Mouse (Mus musculus): ENCODE measurements around the gene Pkd1.
A peak's percentile ranks its signal among the peaks of the same experiment; 100 is the strongest.

Gene Pkd1

DNA sequence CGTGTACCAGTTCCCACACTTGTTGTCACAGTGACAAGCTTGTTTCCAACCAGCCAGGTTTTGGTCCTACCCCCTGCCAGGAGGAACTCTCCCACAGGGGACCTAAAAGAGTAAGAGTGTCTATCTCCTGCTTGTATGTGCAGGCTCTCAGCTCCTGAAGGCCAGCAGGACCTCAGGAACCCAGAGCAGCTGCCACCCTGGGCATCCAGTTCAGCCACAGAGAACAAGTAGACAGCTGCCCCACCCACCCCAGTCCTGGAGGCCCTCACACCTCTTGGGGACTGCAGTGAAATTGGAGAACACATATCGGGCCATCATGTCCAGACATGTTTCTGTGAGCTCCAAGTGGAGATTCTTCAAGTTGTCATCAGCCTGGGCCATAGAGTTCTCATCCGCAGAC is 54.9 kb downstream of the Pkd1 start:
- DNase-seq (ENCODE audit: low read depth, low spot score) = no peak

DNA sequence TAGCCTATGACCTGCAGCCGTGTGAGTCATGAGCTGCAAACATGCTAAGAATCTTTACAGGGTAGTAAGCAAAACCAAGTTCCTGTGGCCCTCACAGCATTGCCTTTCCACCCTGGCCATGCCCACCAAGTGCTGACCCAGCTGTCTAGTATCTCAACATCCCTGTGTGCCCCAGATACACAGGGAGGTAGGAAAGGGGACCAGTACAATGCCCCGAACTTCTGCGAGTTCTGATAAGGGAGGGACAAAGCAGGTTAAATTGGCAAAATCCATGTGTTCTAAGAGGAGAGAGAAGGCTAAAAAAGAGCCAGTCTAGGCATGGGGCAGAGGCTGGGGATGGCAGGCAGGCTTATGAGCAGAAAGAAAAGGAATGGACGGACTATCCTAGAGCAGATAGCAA is 58.7 kb downstream of the Pkd1 start:
- no peak for DNase-seq (ENCODE audit: low read depth, low spot score)

DNA sequence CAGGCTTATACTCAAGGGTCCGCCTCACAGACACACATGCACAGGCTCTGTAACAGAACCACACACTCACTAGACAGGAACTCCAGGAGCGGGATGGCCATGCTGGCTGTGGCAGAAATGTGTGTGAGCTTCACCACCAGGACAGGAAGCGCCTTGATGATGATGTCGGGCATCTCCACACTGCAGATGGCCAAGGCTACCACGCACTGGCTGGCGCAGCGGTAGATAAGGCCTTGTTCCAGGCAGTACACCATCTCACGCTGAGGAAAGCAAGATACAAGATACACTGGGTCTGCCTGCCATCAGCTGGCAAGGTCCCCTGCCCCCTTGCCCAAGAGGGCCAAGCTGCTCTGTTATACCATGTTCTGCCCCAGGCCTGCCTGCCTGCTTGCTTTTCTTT is 59.2 kb downstream of the Pkd1 start:
- no peak for DNase-seq (ENCODE audit: low read depth, low spot score)

DNA sequence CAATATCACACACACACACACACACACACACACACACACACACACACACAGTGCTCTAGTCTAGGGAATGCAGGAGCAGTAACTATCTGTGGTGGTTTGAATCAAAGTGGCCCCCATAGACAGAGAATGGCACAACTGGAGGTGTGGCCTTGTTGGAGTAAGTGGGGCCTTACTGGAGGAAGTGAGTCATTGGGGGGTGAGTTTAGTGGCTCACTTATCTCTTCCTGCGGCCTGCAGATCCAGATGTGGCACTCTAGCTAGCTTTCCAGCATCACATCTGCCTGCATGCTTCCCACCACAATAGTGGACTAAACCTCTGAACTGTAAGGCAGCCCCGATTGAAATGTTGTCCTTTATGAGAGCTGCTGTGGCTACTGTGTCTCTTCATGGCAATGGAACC is 61.1 kb downstream of the Pkd1 start:
- DNase-seq (ENCODE audit: low read depth, low spot score) = no peak

DNA sequence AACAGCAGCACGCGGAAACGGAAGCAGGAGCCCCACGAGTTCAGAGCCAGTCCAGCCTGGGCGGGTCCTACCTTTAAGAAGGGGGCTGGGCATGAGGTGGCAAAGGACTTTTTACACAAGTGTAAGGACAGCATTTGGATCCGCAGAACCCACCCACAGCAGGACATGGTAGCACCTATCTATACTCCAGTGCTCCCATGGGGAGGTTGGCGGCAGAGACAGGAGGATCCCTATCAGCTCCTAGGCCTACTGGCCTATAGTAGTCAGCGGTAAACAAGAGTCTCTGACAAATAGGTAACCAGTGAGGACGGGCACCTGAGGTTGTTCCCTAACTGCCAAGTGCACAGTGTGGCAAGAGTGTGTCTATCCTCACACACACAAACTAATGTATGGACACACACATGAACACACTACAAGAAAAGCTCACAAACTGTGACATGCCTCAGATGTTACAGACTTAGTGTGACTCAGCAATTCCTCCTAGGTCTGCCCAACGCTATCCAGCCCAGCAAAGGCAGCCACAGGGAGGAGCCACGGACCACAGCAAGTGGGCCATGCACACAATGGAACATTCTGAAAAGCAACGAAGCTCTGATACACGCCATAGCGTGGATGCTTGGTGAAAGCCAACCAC is 68.0 kb downstream of the Pkd1 start:
- DNase-seq (ENCODE audit: low read depth, low spot score) = no peak

DNA sequence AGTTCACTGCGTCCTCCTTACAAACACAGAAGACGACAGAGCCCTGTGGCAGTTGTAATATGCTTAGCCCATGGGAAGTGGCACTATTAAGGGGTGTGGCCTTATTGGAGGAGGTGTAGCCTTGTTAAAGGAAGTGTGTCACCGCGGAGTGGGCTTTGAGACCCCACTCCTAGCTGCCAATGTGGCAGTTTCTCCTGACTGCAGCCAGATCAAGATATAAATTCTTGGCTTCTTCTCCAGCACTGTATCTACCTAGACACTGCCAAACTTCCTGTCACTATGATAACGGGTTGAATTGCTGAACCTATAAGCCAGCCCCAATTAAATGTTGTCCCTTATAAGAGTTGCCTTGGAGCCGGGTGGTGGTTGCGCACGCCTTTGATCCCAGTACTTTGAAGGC is 75.8 kb downstream of the Pkd1 start:
- no peak for DNase-seq (ENCODE audit: low read depth, low spot score)

DNA sequence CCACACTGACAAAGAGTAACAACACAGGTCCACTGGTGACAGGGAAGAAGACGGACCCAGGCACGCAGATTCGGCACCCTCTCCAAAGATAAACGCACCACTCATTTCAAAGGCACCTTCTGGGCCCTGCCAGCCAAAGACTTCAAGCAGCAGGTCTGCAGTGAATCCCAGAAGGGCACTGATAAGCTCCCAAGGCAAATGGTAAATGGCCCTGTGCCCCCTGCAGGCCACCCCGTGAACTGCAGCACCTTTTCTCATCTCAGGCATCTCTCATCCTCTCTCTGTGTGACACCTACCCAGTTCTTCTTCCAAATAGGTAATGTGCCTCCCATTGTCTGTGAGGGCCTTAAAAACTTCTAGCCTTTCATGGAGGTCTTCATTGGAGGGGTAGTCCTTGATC is 79.0 kb downstream of the Pkd1 start:
- DNase-seq (ENCODE audit: low read depth, low spot score) = peak; percentile 80

DNA sequence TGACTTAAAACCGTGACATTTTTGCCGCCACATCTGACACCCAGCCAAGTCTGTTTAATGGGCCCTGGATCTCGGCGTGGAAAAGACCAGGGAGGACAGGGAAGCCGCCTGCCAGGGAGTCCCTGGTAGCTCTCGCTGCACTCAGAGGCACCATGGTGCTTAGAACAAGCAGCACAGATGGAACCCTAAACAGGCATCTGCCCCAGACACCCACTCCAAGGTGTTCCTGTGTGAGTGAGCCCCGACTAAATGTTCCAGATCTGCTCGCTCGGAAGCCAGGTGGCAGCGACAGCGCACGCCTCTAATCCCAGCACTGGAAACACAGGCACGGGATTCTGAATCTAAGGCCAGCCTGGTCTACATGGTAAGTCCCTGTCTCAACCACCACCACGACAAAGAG is 80.4 kb downstream of the Pkd1 start:
- DNase-seq (ENCODE audit: low read depth, low spot score) = peak; percentile 82

DNA sequence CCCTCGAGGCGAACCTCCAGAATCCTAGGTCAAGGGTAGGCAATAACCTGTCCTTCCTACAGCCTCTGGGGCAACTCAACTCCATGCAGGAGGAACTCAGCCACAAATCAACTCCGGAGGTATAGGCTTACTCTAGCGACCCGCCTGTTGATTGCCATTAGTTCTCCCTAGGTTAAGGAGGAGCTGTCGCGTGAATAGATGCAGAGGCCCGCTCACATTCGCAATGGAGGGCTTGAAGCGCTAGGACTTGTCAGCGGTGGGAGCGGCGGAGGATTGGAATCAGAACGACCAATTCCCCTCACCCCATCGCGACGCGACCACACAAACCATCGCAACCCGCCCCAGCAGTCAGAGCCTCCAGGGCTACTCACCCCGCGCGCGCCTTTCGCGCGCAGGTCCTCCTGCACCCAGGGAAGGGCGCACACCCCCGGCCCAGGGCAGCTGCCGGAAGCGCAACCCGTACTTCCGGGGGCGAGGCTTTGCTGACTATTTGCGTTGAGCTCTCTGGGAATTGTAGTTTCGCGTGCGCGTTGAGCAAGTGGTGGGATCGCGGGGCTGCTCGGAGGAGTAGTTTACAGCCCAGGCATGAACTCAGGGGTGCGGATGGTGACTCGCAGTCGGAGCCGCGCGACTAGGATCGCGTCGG is 82.7 kb downstream of the Pkd1 start, which contains the start of the genes Tsc2 and Nthl1:
Tsc2 (minus strand) TSS at position 464 of the 646 bp plus-strand sequence.
Nthl1 (plus strand) TSS at position 514 of the 646 bp plus-strand sequence.
- peak; percentile 93 for DNase-seq (ENCODE audit: low read depth, low spot score)

DNA sequence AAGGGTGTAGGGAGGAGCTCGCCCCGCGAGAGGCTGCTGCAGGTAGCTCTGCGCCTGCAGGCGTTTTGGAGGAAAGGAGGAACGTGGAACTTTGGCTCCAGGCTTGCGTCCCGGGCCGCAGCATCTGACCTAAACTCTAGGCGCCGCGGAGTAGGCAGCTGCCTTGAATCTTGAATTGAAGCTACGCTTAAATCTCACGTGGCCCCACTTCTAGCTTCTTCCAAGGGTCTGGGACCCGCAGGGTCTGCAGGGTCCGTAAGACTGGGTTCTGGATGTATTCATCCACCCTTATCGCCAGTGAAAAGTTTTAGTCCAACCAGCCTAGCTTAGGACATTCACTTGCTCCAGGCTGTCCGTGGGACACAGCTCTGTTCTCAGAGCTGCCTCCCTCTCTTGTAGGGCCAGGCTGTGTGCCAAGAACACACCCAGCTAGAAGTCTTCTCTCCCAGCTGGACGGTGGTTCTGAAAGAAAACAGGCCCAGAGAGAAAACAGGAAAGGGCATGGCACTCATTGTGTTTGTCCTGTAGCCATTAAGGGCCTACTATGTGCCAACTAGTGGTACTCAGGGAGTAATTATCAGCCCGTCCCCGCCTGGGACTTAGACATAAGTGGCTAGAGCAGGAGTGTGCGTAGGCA is 83.3 kb downstream of the Pkd1 start:
- DNase-seq (ENCODE audit: low read depth, low spot score) = peak; percentile 59

DNA sequence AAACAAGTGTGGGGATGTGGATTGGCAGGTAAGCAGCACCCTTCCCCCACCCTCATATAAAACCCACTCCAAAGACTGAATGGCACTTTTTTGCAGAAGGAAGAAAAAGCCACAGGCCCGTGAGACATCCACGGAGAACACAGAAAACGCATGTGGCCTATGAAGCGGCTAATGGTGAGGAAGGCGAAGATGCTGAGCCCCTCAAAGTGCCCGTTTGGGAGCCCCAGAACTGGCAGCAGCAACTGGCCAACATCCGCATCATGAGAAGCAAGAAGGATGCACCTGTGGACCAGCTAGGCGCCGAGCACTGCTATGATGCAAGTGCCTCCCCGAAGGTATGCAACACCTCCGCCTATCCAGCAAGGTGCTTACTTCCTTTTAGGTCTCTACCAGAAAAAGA is 84.2 kb downstream of the Pkd1 start:
- DNase-seq (ENCODE audit: low read depth, low spot score) = no peak

DNA sequence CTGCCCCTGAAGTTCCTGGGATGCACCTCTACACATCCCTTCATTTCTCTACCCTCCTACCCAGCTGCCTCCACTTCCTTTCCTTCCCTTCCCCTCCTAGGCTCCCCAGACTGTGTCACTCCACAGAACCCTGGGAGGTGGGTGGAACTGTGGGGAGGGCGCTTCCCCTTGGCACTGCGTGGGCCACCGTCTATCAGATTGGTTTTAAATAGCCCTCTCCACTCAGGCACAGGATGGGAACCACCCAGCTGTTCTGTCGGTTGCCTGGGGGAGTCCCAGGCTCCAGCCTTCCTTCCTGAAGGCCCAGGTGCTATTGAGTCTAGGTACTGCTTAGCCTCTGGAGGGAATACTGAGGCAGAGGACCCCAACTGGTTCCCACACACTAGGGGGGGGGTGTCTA is 85.4 kb downstream of the Pkd1 start:
- peak; percentile 89 for DNase-seq (ENCODE audit: low read depth, low spot score)

DNA sequence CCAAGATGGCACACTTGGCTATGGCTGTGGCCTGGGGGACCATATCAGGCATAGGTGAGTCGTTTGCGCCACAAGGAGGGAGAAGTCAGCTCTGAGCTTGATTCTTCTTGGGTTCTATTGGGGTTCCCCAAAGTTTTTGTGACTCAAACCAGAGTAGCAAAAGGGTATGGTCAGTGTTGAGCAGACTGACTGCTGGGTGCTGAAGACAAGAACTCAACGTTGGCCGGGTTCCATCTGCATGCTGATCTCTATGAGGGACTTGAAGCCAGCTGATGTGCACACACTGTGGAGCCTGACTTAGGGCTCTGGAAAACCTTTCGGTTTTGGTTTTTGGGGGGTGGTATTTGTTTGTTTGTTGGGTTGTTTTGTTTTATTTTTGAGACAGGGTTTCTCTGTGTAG is 86.1 kb downstream of the Pkd1 start:
- no peak for DNase-seq (ENCODE audit: low read depth, low spot score)

DNA sequence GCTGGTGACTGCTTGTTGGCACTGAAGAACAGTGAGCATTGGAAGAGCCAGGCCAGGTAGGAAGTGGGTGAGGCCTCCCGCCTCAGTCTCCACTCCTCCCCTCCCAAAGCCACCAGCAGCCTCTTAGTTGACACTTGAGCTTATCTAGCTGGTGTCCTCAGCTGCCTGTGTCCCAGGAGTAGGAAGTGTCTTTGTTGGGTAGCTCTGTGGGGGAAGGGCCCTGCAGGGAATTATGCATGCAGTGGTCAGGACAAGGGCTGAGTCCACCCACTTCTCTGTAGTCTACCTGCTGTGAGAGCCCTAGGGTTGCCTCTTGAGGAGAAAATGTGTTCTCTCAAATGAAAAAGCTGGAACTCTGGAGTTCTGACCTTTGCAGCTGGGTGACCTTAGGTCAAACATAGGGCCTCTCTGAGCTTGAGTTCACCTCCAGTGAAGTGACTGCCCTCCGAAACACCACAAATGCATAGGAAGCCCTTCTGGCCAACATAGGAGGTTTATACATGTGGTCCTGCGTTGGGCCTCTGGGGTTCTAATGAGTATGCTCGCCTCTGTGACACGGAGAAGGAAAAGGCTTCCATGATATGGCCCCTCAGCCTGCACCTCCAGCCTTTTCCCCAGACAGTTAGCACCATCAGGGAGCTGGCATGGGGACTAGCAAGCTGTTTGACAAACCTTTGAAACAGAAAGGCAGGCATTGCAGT is 87.3 kb downstream of the Pkd1 start:
- DNase-seq (ENCODE audit: low read depth, low spot score) = no peak

DNA sequence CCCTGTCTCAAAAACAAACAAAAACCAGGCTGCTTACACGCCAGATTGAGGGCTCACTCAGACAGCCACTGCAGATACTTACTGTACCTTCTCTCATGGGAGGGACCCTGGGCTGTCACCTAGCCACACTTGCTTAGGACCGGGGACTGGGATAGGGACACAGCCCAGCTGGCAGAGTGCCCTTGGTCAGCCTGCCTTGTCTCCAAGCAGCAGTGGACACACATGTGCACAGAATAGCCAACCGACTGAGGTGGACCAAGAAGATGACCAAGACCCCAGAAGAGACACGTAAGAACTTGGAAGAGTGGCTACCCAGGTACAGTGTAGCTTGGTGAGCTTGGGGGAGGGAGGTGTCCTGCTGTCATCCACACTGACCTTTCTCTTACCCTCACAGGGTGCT is 88.6 kb downstream of the Pkd1 start:
- no peak for DNase-seq (ENCODE audit: low read depth, low spot score)

DNA sequence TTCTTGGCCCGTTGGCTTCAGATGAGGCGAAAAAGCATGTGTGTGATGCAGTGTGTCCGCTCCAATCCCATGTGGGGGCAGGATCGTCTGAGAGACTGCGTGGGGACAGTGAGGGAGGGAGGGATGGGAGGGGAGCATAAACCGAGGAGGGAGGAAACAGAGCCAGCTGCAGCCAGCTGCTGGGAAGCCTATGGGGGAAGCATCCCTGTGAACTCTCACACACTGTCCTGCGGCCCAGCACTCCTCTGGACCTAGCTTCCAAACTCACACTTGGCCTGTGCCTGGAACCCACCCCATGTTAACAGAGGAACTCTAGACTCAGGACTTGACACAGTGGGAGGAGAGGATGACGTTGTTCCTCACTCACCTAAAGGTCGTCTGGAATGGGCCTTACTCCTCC is 89.2 kb downstream of the Pkd1 start:
- DNase-seq (ENCODE audit: low read depth, low spot score) = no peak

DNA sequence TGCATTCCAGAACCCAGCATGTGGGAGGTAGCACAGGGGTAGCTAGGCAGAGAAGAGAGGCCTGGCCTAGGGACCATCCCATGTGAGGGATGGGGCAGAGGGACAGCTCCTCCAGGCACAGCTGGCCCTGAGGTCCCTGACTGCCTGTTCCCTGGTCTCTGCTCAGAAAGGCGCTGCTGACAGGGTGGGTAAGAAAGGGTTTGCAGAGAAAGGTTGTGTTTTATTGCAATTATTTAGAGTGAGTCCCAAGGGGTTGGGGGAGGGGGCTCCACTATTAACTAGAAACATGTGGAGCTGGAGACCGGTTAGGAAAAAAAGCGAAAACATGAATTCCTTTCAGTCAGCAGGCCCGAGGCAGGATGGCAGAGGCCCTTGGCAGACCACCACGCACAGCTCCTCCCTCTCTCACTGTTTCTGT is 89.9 kb downstream of the Pkd1 start:
- no peak for DNase-seq (ENCODE audit: low read depth, low spot score)

DNA sequence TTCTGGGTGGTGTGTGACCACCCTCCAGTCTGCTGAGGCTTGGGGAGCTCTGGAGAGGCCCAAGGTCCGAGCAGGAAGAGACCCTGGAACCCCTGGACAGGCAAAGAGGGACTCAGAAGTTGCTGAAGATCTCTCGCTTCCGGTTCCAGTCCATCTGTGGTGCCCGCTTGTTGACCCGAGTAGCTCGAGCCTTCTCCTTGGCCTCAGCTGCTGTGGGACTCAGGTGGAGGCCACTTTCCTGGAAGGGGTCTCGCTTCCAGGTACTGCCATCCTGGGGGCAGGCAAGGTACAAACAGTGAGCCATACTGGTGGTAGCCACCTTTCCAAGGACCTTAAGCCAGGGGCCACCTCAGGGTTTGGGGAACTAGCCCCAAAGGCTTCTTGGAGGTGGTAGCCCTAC is 90.5 kb downstream of the Pkd1 start:
- DNase-seq (ENCODE audit: low read depth, low spot score) = no peak

DNA sequence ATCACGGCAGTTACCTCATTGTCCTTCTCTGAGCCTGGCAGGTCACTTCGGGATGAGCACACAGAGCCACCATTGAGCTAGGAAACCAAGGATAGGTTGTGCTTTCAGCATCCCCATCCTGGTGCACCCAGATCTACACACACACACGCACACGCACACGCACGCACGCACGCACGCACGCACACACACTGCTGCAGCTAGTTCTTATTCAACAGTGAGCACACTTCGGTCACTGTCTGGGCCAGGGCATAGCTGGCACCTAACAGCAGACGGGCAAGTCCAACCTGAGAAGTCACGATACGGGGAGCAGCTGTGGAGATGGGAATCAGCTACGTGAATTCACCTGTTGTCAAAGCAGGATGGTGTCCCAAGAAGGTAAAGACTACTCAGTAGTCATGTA is 90.9 kb downstream of the Pkd1 start:
- no peak for DNase-seq (ENCODE audit: low read depth, low spot score)

DNA sequence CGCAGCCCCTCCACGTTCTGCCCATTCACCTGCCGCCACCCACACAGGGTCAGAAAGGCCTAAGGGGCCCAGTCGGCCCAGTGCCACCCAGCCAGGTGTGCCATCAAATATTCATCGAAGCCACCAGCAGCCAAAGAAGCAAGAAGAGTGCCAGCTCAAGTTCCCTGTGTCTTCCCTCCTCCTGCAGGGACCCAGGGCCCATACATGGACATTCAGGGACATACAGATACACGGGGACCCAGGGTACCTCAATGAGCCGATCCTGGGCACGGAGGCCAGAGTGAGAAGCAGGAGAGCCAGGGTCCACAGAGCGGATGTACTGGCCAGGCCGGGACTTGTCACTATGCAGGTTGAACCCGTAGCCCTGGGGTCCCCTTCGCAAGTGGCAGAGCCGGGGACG is 92.3 kb downstream of the Pkd1 start:
- no peak for DNase-seq (ENCODE audit: low read depth, low spot score)

DNA sequence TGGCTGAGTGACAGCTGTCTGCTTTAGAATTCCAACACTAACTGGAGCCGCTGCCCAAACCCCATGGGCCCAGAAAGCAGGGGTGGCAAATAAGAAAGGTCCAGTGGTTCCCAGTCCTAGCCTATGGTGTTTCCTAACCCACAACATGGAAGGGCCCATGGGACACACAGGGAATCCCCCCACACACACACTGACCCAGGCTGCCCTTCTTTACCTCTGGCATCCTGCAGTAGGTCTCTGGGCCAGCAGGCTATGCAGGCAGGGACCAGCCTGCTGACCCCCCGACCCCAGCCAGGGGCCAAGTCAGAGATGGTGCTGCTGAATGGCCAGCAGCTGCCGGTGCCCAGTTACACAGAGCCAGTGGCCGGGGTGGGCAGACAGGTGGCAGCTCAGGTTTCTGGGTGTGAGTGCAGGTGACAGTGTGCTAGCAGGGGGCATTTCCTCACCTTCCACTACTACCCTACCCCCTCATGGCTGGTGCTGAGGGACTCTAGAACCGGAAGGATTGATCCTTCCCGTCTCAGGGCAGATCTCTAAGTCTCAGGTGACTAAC is 93.2 kb downstream of the Pkd1 start:
- DNase-seq (ENCODE audit: low read depth, low spot score) = no peak

DNA sequence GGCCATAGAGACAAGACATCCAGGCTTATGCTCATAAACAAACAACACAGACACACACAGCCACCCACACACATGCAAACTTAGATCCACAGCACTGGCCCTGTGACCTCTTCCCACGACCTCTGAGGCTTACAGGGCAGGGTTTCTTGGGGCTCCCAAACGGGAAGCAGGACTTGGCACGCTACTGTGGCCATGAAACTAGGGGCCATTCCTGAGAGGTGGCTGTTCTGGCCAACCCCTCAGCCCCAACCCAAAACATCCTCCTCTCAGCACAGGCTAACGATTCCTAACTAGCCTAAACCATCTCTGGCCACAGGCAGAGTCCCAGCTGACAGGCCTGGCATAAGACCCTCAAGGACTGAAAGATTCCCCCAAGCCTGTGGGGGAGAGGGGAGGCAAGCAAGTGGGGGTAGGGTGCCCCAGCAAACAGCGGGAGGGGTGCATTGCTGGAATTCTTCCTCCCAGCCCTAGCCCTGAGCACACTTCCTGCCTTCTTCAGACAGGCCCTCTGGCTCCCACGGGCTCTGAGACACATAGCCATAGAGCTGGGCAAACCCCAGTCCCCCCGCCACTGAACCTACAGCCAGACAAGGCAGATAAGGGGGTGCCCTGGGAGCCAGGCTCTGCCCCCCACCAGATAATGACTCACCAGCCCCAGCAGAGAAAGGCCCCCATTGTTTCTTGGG is 94.5 kb downstream of the Pkd1 start:
- DNase-seq (ENCODE audit: low read depth, low spot score) = no peak

Measured in brain, adult 2 months (tissue).